Mouse (Mus musculus) testis, adult 2 months (tissue): ENCODE results near the gene Psmg3.

Experiments
- CTCF ChIP-seq: fragments of 200-500 bp; IDR thresholded peaks from 2 replicates; pipeline ENCODE4 v1.5.1; 2012; ENCODE audit warnings: low read depth, mild to moderate bottlenecking, inconsistent platforms, low read length, moderate library complexity; ENCODE audit not compliant: control insufficient read depth, insufficient read depth, insufficient replicate concordance
- POLR2A ChIP-seq: fragments of 200-500 bp; IDR thresholded peaks from 2 replicates; pipeline ENCODE4 v1.6.1; 2012; ENCODE audit warnings: low read depth, mild to moderate bottlenecking, inconsistent platforms, low read length, moderate library complexity; ENCODE audit not compliant: control insufficient read depth

DNA sequence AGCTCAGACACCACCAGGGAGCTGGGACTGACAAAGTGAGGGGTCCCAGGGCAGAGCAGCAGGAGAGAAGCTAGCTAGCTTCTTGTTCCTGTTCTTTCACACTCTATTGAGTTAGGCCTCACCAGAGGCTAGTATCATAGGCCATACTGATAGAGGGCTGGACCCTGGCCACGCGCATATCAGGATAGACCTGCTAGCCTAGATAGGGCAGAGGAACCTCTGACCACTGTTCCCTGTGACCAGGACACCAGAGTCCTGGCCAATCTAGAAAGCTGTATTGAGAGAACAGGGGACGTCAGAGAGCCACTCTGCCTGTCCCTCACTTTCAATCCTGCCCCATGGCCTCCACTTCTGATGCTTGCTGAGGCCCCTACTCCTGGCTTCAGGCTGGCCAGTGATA lies 8.6 kb downstream of the Psmg3 start:
- TF ChIP-seq CTCF (no peak), POLR2A (no peak)
